Mouse (Mus musculus) olfactory bulb, adult 2 months (tissue): ENCODE results near the gene Ifitm2. TPM values are rescaled to one million over a fixed set of nuclear protein-coding genes. Genes with fewer than 3 reads are reported as not detected.

Source experiments
- H3K27ac ChIP-seq: fragments of 200-500 bp; 2 replicates; pipeline ENCODE4 v1.5.1; 2012; ENCODE audit warnings: low read depth, low read length; ENCODE audit not compliant: insufficient read depth
- H3K4me1 ChIP-seq: fragments of 200-500 bp; 2 replicates; pipeline ENCODE4 v1.6.1; 2012; ENCODE audit warnings: low read length; ENCODE audit not compliant: control insufficient read depth, insufficient read depth
- H3K4me3 ChIP-seq: fragments of 200-500 bp; 2 replicates; pipeline ENCODE4 v1.5.1; 2012; ENCODE audit warnings: mild to moderate bottlenecking, low read depth, low read length, moderate library complexity; ENCODE audit not compliant: insufficient read depth
- CTCF ChIP-seq: fragments of 200-500 bp; IDR thresholded peaks from 2 replicates; pipeline ENCODE4 v1.5.1; 2012; ENCODE audit warnings: low read depth, mild to moderate bottlenecking, low read length, moderate library complexity; ENCODE audit not compliant: insufficient read depth
- POLR2A ChIP-seq: fragments of 200-500 bp; IDR thresholded peaks from 2 replicates; pipeline ENCODE4 v1.6.1; 2012; ENCODE audit warnings: mild to moderate bottlenecking, low read depth, low read length, moderate library complexity; ENCODE audit not compliant: insufficient read depth
- WGBS: fragments of 180-500 bp; shearing (Covaris S2); methylation state at CpG from one replicate; pipeline ENCODE4 v1.1.7; 2018; 5-methylcytosine and 5-hydroxymethylcytosine counted together
- polyA plus RNA-seq: library from polyadenylated mRNA; stranded (reverse); fragments of >200 nt; gene quantifications from 2 replicates; pipeline ENCODE4 v1.2.4, GENCODE M21; 2012; ENCODE audit warnings: low replicate concordance; ENCODE audit not compliant: missing spikeins, insufficient read depth, insufficient read length

Gene Ifitm2
- polyA plus RNA-seq, 1 experiment: not detected

GRCm38 (mm10) chr7:140938436-140938835, 17.4 kb downstream of the Ifitm2 start:
- peaks cover 6% of the 10 kb centered on the region; the same call in 1 of the 2 replicates for H3K4me1 ChIP-seq
- no peak overlapping the region for H3K4me3 ChIP-seq
- H3K27ac ChIP-seq: no peak overlapping the region
- WGBS: 49% methylated on average over 3 of the region's 3 CpGs
- TF ChIP-seq CTCF (no peak), POLR2A (no peak)

GRCm38 (mm10) chr7:140927181-140927580, 28.6 kb downstream of the Ifitm2 start:
- WGBS: 93% methylated on average over 6 of the region's 6 CpGs
- TF ChIP-seq CTCF (no peak), POLR2A (no peak)
- Histone ChIP-seq H3K27ac (no peak overlapping the region), H3K4me3 (no peak overlapping the region), H3K4me1 (peaks cover 15% of the 10 kb centered on the region)

DNA sequence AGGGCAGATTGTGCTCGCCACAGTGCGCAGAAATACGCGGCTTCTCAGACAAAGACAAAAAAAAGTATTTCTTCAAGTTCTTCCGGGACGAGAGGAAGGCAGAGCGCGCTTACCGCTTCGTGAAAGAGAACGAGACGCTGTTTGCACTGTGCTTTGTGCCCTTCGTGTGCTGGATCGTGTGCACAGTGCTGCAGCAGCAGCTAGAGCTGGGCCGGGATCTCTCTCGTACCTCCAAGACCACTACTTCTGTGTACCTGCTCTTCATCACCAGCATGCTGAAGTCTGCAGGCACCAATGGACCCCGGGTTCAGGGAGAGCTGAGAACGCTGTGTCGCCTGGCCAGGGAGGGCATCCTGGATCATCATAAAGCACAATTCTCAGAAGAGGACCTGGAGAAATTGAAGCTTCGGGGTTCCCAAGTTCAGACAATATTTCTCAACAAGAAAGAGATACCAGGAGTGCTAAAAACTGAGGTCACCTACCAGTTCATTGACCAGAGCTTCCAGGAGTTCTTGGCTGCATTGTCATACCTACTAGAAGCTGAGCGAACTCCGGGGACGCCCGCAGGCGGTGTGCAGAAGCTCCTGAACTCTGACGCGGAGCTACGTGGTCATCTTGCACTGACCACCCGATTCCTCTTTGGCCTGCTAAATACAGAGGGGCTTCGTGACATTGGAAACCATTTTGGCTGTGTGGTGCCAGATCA, 32.6 kb downstream of the Ifitm2 start:
- Histone ChIP-seq H3K4me1 (peaks cover 19% of the 10 kb centered on the region), H3K27ac (no peak overlapping the region), H3K4me3 (peak overlapping the region; percentile 35)
- WGBS: 20% methylated on average over 30 of the region's 30 CpGs
- TF ChIP-seq POLR2A (no peak), CTCF (no peak)

DNA sequence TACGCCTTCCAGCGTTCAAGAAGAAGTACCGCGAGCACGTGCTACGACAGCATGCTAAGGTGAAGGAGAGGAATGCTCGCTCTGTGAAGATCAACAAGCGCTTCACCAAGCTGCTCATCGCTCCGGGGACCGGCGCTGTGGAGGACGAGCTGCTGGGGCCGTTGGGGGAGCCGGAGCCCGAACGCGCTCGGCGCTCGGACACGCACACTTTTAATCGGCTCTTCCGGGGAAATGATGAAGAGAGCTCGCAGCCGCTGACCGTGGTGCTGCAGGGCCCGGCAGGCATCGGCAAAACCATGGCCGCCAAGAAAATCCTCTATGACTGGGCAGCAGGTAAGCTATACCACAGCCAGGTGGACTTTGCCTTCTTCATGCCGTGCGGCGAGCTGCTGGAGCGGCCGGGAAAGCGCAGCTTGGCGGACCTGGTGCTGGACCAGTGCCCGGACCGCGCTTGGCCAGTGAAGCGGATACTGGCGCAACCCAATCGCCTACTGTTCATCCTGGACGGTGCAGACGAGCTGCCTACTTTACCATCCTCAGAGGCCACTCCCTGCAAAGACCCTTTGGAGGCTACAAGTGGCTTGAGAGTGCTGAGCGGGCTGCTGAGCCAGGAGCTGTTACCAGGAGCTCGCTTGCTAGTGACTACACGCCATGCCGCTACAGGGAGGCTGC, 33.3 kb downstream of the Ifitm2 start:
- H3K4me1 ChIP-seq: peaks cover 19% of the 10 kb centered on the region
- H3K27ac ChIP-seq: no peak overlapping the region
- TF ChIP-seq CTCF (no peak), POLR2A (no peak)
- under 1% methylated on average over 49 of the region's 49 CpGs for WGBS
- H3K4me3 ChIP-seq: peak overlapping the region; percentile 35

- Histone ChIP-seq H3K4me3 (no peak overlapping the region), H3K27ac (no peak overlapping the region), H3K4me1 (peaks cover 19% of the 10 kb centered on the region)
- WGBS: 41% methylated on average over 22 of the region's 22 CpGs
- TF ChIP-seq CTCF: no peak
- TF ChIP-seq POLR2A: no peak
These were observed 34.4 kb downstream of the Ifitm2 start for GRCm38 (mm10) chr7:140921225-140921975.

- H3K27ac ChIP-seq: no peak within 1 kb of the TSS
- no peak for TF ChIP-seq CTCF
- TF ChIP-seq POLR2A: no peak
- peaks cover 19% of the 10 kb centered on the region for H3K4me1 ChIP-seq
- WGBS: 88% methylated on average over 8 of the region's 8 CpGs
- H3K4me3 ChIP-seq: no peak within 1 kb of the TSS
These were observed 35.3 kb downstream of the Ifitm2 start, which contains the start of gene Nlrp6 for GRCm38 (mm10) chr7:140920418-140921029. Gene Nlrp6, plus strand, starts transcription at chr7:140920902.

DNA sequence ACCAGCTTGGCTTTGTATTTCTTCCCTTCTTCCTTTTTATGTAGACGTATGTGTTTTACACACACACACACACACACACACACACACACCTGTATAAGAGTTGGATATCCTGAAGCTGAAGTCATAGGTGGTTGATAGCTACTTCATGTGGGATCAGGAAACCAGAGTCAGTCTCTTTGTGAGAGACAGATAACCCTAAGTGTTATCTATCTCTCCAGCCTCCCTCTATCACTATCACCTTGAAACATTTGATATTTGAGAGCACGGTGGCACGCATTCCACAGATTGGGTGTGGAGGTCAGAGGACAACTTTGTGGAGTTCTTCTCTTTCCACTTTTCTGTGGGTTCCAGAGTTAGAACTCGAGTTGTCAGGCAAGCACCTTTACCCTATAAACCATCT, 35.9 kb downstream of the Ifitm2 start:
- TF ChIP-seq POLR2A: no peak
- no peak for TF ChIP-seq CTCF
- WGBS: 82% methylated on average over 4 of the region's 4 CpGs
- no peak overlapping the region for H3K27ac ChIP-seq
- no peak overlapping the region for H3K4me3 ChIP-seq
- peaks cover 19% of the 10 kb centered on the region for H3K4me1 ChIP-seq

GRCm38 (mm10) chr7:140914031-140914690, 41.6 kb downstream of the Ifitm2 start:
- TF ChIP-seq POLR2A (no peak), CTCF (no peak)
- Histone ChIP-seq H3K4me1 (peaks cover 4% of the 10 kb centered on the region; the same call in 1 of the 2 replicates), H3K27ac (no peak overlapping the region), H3K4me3 (no peak overlapping the region)
- WGBS: 90% methylated on average over 8 of the region's 8 CpGs
